Mouse (Mus musculus): ENCODE results near the gene She. TPM values are rescaled to one million over a fixed set of nuclear protein-coding genes. Genes with fewer than 3 reads are reported as not detected.

The She gene
- polyA plus RNA-seq, 1 experiment, result not detected

- no peak overlapping the region for H3K4me3 ChIP-seq (ENCODE audit: insufficient read depth, poor library complexity, severe bottlenecking)
- H3K79me3 ChIP-seq (ENCODE audit: low read depth), result no peaks in the 10 kb centered on the region
- TF ChIP-seq FOSL1 (IDR thresholded peaks at IDR 0.05; ENCODE audit: insufficient read depth, low read length, poor library complexity, severe bottlenecking) (no peak), MYOD1 (IDR thresholded peaks at IDR 0.05; ENCODE audit: control insufficient read depth, insufficient read length, low read depth) (no peak), USF1 (IDR thresholded peaks at IDR 0.05; ENCODE audit: low read depth) (no peak), MAX (IDR thresholded peaks at IDR 0.05) (no peak), CEBPB (IDR thresholded peaks at IDR 0.05; ENCODE audit: low read depth) (no peak), CTCF (IDR thresholded peaks at IDR 0.05; ENCODE audit: control insufficient read depth, insufficient read depth, insufficient read length) (no peak), MYOG (IDR thresholded peaks at IDR 0.05; ENCODE audit: control insufficient read depth, extremely low read depth, insufficient read length) (no peak)
- no peaks in the 10 kb centered on the region for H3K79me2 ChIP-seq (ENCODE audit: control insufficient read depth, insufficient read depth)
- H3ac ChIP-seq (ENCODE audit: control insufficient read depth, insufficient read length, low read depth), result no peak overlapping the region
- no peaks in the 10 kb centered on the region for H3K27me3 ChIP-seq (ENCODE audit: control insufficient read depth, insufficient read depth, insufficient read length)
- peaks cover 4% of the 10 kb centered on the region for H3K36me3 ChIP-seq (ENCODE audit: control insufficient read depth, insufficient read depth)
These were observed 41.5 kb downstream of the She start for GRCm38 (mm10) chr3:89872684-89873083.

- no peaks in the 10 kb centered on the region for H3K79me2 ChIP-seq (ENCODE audit: control insufficient read depth, insufficient read depth)
- no peak overlapping the region for H3ac ChIP-seq (ENCODE audit: control insufficient read depth, insufficient read length, low read depth)
- H3K79me3 ChIP-seq (ENCODE audit: low read depth), result no peaks in the 10 kb centered on the region
- peaks cover 4% of the 10 kb centered on the region for H3K36me3 ChIP-seq (ENCODE audit: control insufficient read depth, insufficient read depth)
- no peak overlapping the region for H3K4me3 ChIP-seq (ENCODE audit: insufficient read depth, poor library complexity, severe bottlenecking)
- TF ChIP-seq FOSL1 (IDR thresholded peaks at IDR 0.05; ENCODE audit: insufficient read depth, low read length, poor library complexity, severe bottlenecking) (no peak), CEBPB (IDR thresholded peaks at IDR 0.05; ENCODE audit: low read depth) (no peak), MYOD1 (IDR thresholded peaks at IDR 0.05; ENCODE audit: control insufficient read depth, insufficient read length, low read depth) (no peak), USF1 (IDR thresholded peaks at IDR 0.05; ENCODE audit: low read depth) (no peak), MYOG (IDR thresholded peaks at IDR 0.05; ENCODE audit: control insufficient read depth, extremely low read depth, insufficient read length) (no peak), MAX (IDR thresholded peaks at IDR 0.05) (no peak)
- no peaks in the 10 kb centered on the region for H3K27me3 ChIP-seq (ENCODE audit: control insufficient read depth, insufficient read depth, insufficient read length)
These were observed 42.9 kb downstream of the She start for GRCm38 (mm10) chr3:89874076-89874475.

- H3ac ChIP-seq (ENCODE audit: control insufficient read depth, insufficient read length, low read depth), result no peak overlapping the region
- no peaks in the 10 kb centered on the region for H3K27me3 ChIP-seq (ENCODE audit: control insufficient read depth, insufficient read depth, insufficient read length)
- H3K79me3 ChIP-seq (ENCODE audit: low read depth), result no peaks in the 10 kb centered on the region
- TF ChIP-seq CTCF (IDR thresholded peaks at IDR 0.05; ENCODE audit: control insufficient read depth, insufficient read depth, insufficient read length) (no peak), MYOD1 (IDR thresholded peaks at IDR 0.05; ENCODE audit: control insufficient read depth, insufficient read length, low read depth) (no peak), MYOG (IDR thresholded peaks at IDR 0.05; ENCODE audit: control insufficient read depth, extremely low read depth, insufficient read length) (no peak), USF1 (IDR thresholded peaks at IDR 0.05; ENCODE audit: low read depth) (no peak)
- peaks cover 4% of the 10 kb centered on the region for H3K36me3 ChIP-seq (ENCODE audit: control insufficient read depth, insufficient read depth)
- no peaks in the 10 kb centered on the region for H3K79me2 ChIP-seq (ENCODE audit: control insufficient read depth, insufficient read depth)
- no peak overlapping the region for H3K4me3 ChIP-seq (ENCODE audit: insufficient read depth, poor library complexity, severe bottlenecking)
These were observed 43.9 kb downstream of the She start for GRCm38 (mm10) chr3:89875021-89875420.

- TF ChIP-seq FOSL1 (IDR thresholded peaks at IDR 0.05; ENCODE audit: insufficient read depth, low read length, poor library complexity, severe bottlenecking) (no peak), MYOG (IDR thresholded peaks at IDR 0.05; ENCODE audit: control insufficient read depth, extremely low read depth, insufficient read length) (no peak)
- Histone ChIP-seq H3K79me3 (ENCODE audit: low read depth) (no peaks in the 10 kb centered on the region), H3K79me2 (ENCODE audit: control insufficient read depth, insufficient read depth) (no peaks in the 10 kb centered on the region), H3K4me3 (ENCODE audit: insufficient read depth, poor library complexity, severe bottlenecking) (no peak overlapping the region), H3K36me3 (ENCODE audit: control insufficient read depth, insufficient read depth) (peaks cover 4% of the 10 kb centered on the region), H3ac (ENCODE audit: control insufficient read depth, insufficient read length, low read depth) (no peak overlapping the region), H3K27me3 (ENCODE audit: control insufficient read depth, insufficient read depth, insufficient read length) (no peaks in the 10 kb centered on the region)
These were observed 44.6 kb downstream of the She start for GRCm38 (mm10) chr3:89875781-89876180.

GRCm38 (mm10) chr3:89876469-89876868, 45.3 kb downstream of the She start:
- H3K79me3 ChIP-seq (ENCODE audit: low read depth), result no peaks in the 10 kb centered on the region
- no peaks in the 10 kb centered on the region for H3K27me3 ChIP-seq (ENCODE audit: control insufficient read depth, insufficient read depth, insufficient read length)
- H3K36me3 ChIP-seq (ENCODE audit: control insufficient read depth, insufficient read depth), result peaks cover 4% of the 10 kb centered on the region
- H3K4me3 ChIP-seq (ENCODE audit: insufficient read depth, poor library complexity, severe bottlenecking), result no peak overlapping the region
- no peak for TF ChIP-seq CTCF (IDR thresholded peaks at IDR 0.05; ENCODE audit: control insufficient read depth, insufficient read depth, insufficient read length)
- TF ChIP-seq MYOG (IDR thresholded peaks at IDR 0.05; ENCODE audit: control insufficient read depth, extremely low read depth, insufficient read length), result no peak
- TF ChIP-seq MYOD1 (IDR thresholded peaks at IDR 0.05; ENCODE audit: control insufficient read depth, insufficient read length, low read depth), result no peak
- no peak overlapping the region for H3ac ChIP-seq (ENCODE audit: control insufficient read depth, insufficient read length, low read depth)
- H3K79me2 ChIP-seq (ENCODE audit: control insufficient read depth, insufficient read depth), result no peaks in the 10 kb centered on the region

- H3K36me3 ChIP-seq (ENCODE audit: control insufficient read depth, insufficient read depth), result peaks cover 4% of the 10 kb centered on the region
- H3K79me3 ChIP-seq (ENCODE audit: low read depth), result no peaks in the 10 kb centered on the region
- H3K79me2 ChIP-seq (ENCODE audit: control insufficient read depth, insufficient read depth), result no peaks in the 10 kb centered on the region
- H3K27me3 ChIP-seq (ENCODE audit: control insufficient read depth, insufficient read depth, insufficient read length), result no peaks in the 10 kb centered on the region
- TF ChIP-seq USF1 (IDR thresholded peaks at IDR 0.05; ENCODE audit: low read depth) (no peak), MYOG (IDR thresholded peaks at IDR 0.05; ENCODE audit: control insufficient read depth, extremely low read depth, insufficient read length) (no peak), CTCF (IDR thresholded peaks at IDR 0.05; ENCODE audit: control insufficient read depth, insufficient read depth, insufficient read length) (no peak), MAX (IDR thresholded peaks at IDR 0.05) (no peak), CEBPB (IDR thresholded peaks at IDR 0.05; ENCODE audit: low read depth) (no peak), FOSL1 (IDR thresholded peaks at IDR 0.05; ENCODE audit: insufficient read depth, low read length, poor library complexity, severe bottlenecking) (no peak), MYOD1 (IDR thresholded peaks at IDR 0.05; ENCODE audit: control insufficient read depth, insufficient read length, low read depth) (no peak)
- no peak overlapping the region for H3ac ChIP-seq (ENCODE audit: control insufficient read depth, insufficient read length, low read depth)
- H3K4me3 ChIP-seq (ENCODE audit: insufficient read depth, poor library complexity, severe bottlenecking), result no peak overlapping the region
These were observed 46.0 kb downstream of the She start for GRCm38 (mm10) chr3:89877129-89877528.

All from C2C12 (cell line).